Mouse (Mus musculus) embryonic facial prominence, embryonic 11.5 days (tissue): ENCODE measurements around the gene E2f8. TPM values are rescaled to one million over a fixed set of nuclear protein-coding genes. Genes with fewer than 3 reads are reported as not detected.

ENCODE experiments used
- ATAC-seq: fragments of 200-750 bp; cut with Nextera tagmentation; replicated peaks from 2 replicates; pipeline ENCODE4 v1.8.0; 2017; ENCODE audit warnings: low read depth; ENCODE audit not compliant: insufficient number of reproducible peaks, low FRiP score, low TSS enrichment
- DNase-seq: peaks from one replicate; pipeline ENCODE4 v3.0.0-alpha.2; 2015; ENCODE audit warnings: low spot score
- H3K27ac ChIP-seq: fragments of 300-500 bp; sonication (generic); replicated peaks from 2 replicates; pipeline ENCODE4 v1.5.1; 2014; ENCODE audit warnings: mild to moderate bottlenecking, low read depth, low read length, control low read depth
- H3K27me3 ChIP-seq: fragments of 300-500 bp; sonication (generic); 2 replicates; pipeline ENCODE4 v1.6.1; 2014; ENCODE audit warnings: mild to moderate bottlenecking, low read length, moderate library complexity, mixed read lengths; ENCODE audit not compliant: control insufficient read depth, insufficient read depth
- H3K36me3 ChIP-seq: fragments of 300-500 bp; sonication (generic); replicated peaks from 2 replicates; pipeline ENCODE4 v1.6.1; 2014; ENCODE audit warnings: low read depth, mild to moderate bottlenecking, low read length, moderate library complexity, mixed read lengths; ENCODE audit not compliant: control insufficient read depth, insufficient read depth
- H3K4me1 ChIP-seq: fragments of 300-500 bp; sonication (generic); 2 replicates; pipeline ENCODE4 v1.6.1; 2014; ENCODE audit warnings: low read length, mixed read lengths; ENCODE audit not compliant: control insufficient read depth, insufficient read depth
- H3K4me2 ChIP-seq: fragments of 300-500 bp; sonication (generic); 2 replicates; pipeline ENCODE4 v1.6.1; 2014; ENCODE audit warnings: low read depth, mild to moderate bottlenecking, control low read depth, low read length, moderate library complexity
- H3K4me3 ChIP-seq: fragments of 300-500 bp; sonication (generic); 2 replicates; pipeline ENCODE4 v1.5.1; 2014; ENCODE audit warnings: low read depth, low read length, control low read depth
- H3K9ac ChIP-seq: fragments of 300-500 bp; sonication (generic); replicated peaks from 2 replicates; pipeline ENCODE4 v1.6.1; 2014; ENCODE audit warnings: mild to moderate bottlenecking, control low read depth, low read length
- H3K9me3 ChIP-seq: fragments of 300-500 bp; sonication (generic); replicated peaks from 2 replicates; pipeline ENCODE4 v1.6.1; 2016; ENCODE audit warnings: mild to moderate bottlenecking, low read length, inconsistent platforms, mixed read lengths; ENCODE audit not compliant: control insufficient read depth
- WGBS: fragments of 180-500 bp; shearing (Covaris S2); extraction: QIAGEN DNeasy Blood & Tissue Kit; methylation state at CpG from one replicate; pipeline ENCODE4 v1.1.7; 2014; 5-methylcytosine and 5-hydroxymethylcytosine counted together
- polyA plus RNA-seq: library from polyadenylated mRNA; unstranded; fragments of >200 nt; fragmentation: Nextera tagmentation; extraction: Ambion mirVana; gene quantifications from 2 replicates; pipeline ENCODE4 v1.2.1, GENCODE M21; 2014

Gene E2f8
- polyA plus RNA-seq, 1 experiment from 2014 or later, result 12.4 TPM

DNA sequence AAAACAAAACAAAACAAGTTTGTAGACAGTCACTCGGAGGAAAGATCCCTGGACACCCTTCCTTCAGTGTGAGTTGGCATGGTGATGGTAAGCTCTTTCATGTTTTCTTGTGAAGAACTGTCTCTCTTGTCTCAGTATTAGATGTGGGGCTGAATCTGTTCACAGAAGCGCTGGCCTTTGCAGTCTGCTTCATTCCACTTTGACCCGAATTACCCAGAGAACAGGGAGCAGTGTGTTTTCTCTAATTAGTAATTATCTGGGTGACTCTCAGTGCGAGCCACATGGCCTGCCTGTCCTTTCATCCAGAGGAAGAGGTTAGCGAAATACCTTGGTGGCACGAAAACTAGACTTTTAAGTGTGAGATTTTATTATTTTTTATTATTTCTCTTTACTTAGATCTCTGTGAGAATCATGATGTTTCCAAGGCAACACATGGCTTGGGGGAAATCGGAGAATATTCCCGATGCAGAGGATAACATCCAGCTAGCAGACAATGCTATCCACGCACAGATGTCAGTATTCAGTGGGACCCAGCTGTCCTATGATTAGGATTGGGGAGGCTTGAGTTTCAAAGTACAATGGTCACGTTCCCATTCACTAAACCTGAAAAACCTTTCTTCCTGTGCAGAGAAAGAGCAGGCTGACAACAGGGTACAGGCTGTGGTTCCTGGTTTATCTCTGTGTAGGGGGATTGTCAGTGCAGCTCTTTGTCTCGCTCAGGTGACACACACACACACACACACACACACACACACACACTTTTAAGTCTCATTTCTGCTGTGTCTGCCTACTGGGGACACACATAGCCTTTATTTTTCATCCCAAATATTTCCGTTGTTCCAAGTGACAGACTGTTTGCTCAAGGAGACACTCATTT lies 33.5 kb upstream of the E2f8 start:
- Histone ChIP-seq H3K4me3 (no peak overlapping the region), H3K4me2 (no peak overlapping the region), H3K27me3 (no peaks in the 10 kb centered on the region), H3K9me3 (no peaks in the 10 kb centered on the region), H3K27ac (no peak overlapping the region), H3K36me3 (no peaks in the 10 kb centered on the region), H3K9ac (no peak overlapping the region), H3K4me1 (no peaks in the 10 kb centered on the region; the same call in 1 of the 2 replicates)
- ATAC-seq, result no peak
- 39% methylated on average over 12 of the region's 12 CpGs for WGBS
- DNase-seq, result no peak

DNA sequence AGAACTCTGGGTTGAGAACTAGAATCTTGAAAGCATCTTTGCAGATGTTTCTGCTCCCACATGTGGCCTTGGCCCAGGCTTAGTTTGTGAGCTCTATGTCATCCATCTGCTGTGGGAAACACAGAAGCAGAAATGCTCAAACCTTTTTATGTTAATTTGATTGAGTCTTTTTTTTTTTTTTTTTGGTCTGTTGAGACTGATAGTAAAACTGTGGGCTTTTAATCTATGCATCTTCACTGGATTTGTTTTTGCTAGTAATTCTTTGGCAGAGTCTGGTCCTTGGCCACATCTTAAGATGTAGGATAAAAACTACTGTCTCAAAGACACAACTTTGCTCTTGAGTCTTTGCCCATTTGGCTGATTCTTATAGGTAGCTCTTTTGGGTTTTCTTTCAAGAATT lies 29.8 kb upstream of the E2f8 start:
- no peaks in the 10 kb centered on the region for H3K27me3 ChIP-seq
- H3K9ac ChIP-seq, result no peak overlapping the region
- no peaks in the 10 kb centered on the region for H3K9me3 ChIP-seq
- H3K4me2 ChIP-seq, result no peak overlapping the region
- DNase-seq (no peak), ATAC-seq (no peak)
- no peaks in the 10 kb centered on the region for H3K36me3 ChIP-seq
- H3K4me3 ChIP-seq, result no peak overlapping the region
- no peaks in the 10 kb centered on the region; the same call in 1 of the 2 replicates for H3K4me1 ChIP-seq
- no peak overlapping the region for H3K27ac ChIP-seq

DNA sequence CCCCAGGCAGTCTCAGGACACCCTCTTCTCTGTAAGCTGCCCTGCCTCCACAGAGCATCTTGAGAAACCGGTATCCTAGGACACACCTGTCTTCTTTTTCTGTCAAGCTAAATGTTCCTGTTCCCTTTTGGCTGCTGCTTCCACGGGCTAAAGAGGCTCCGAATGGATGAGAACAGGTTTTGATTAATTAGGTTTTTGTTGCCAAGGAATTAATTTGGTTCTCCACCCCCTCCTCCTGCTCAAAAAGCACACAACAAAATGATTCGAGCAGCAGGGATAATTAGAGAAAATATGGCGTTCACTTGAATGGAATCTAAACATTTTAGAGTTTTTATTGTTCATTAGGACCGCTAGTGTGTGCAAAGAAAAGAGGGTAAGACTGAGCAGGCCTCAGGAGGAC lies 28.9 kb upstream of the E2f8 start:
- ATAC-seq (no peak), DNase-seq (no peak)
- WGBS, result 79% methylated on average over 6 of the region's 6 CpGs
- H3K9ac ChIP-seq, result no peak overlapping the region
- no peaks in the 10 kb centered on the region for H3K9me3 ChIP-seq
- H3K27me3 ChIP-seq, result no peaks in the 10 kb centered on the region
- no peak overlapping the region for H3K4me3 ChIP-seq
- no peaks in the 10 kb centered on the region; the same call in 1 of the 2 replicates for H3K4me1 ChIP-seq
- no peak overlapping the region for H3K27ac ChIP-seq
- no peaks in the 10 kb centered on the region for H3K36me3 ChIP-seq
- H3K4me2 ChIP-seq, result no peak overlapping the region

DNA sequence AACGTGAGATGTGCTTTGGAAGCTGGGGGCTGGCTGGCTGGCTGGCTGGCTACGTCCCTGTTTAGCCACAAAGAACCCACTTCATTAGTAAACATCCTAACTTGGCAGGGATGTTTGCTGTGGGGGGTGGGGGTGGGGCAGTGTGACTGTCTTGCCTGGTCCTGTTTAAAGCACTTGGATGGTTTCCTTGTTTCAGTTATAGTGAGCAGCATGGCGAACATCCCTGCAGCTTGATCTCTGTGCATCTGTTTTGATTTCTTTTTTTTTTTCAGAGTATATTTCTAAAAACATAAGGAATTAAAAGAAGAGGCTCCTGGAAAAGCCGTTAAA lies 27.9 kb upstream of the E2f8 start:
- H3K27me3 ChIP-seq, result no peaks in the 10 kb centered on the region
- ATAC-seq, result no peak
- WGBS, result 53% methylated on average over 4 of the region's 4 CpGs

DNA sequence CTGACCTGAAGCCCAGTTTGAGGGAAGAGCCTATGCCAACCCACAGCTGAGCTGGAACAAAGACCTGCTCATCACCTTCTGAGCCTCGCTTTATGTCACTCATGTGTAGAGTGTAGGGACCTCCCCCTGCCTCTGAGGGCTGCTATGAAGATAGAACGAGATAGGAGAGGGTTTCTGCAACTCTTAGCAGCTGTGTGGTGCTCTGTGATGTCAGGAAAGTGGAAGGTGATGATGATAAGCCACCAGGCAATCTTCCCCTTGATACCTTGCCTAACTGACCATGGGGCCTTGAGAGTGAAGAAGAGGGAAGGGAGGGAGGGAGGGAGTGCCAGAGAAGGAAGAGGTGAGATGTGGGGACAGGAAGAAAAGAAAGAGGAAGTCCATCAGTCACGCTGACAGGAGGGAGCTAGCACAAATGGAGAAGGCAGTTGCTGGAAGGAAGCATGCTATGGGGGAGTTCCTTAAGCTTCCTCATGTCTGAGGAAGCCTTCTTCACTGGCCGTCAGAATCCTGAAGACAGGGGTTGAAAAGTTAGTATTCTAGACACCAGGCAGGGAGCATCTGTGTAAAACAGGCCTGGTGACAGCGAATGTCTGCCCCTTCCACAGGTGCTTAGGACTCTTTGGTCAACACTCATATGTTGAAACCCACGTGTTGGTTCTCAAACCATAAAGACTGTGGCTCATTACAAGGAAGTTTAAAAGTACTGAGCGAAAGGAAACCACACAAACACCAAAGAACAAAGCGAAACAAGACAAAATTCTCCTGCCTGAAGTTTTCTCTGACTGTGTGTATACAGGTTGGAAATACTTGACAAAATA lies 27.3 kb upstream of the E2f8 start, which contains the start of gene Nav2:
Gene Nav2 (plus strand): TSS at position 196 of the 821 bp plus-strand sequence.
- no peak within 1 kb of the TSS for H3K4me2 ChIP-seq
- ATAC-seq (no peak), DNase-seq (no peak)
- no peaks in the 10 kb centered on the region for H3K4me1 ChIP-seq
- H3K4me3 ChIP-seq, result no peak within 1 kb of the TSS
- H3K9me3 ChIP-seq, result no peaks in the 10 kb centered on the region
- H3K36me3 ChIP-seq, result no peaks in the 10 kb centered on the region
- no peaks in the 10 kb centered on the region for H3K27me3 ChIP-seq
- H3K9ac ChIP-seq, result no peak within 1 kb of the TSS
- H3K27ac ChIP-seq, result no peak within 1 kb of the TSS
- WGBS, result 65% methylated on average over 8 of the region's 8 CpGs

More for the DNA sequence above, 27.9 kb upstream of the E2f8 start:
- Histone ChIP-seq H3K36me3 (no peaks in the 10 kb centered on the region), H3K4me3 (no peak overlapping the region), H3K9ac (no peak overlapping the region), H3K27ac (no peak overlapping the region), H3K9me3 (no peaks in the 10 kb centered on the region), H3K4me2 (no peak overlapping the region), H3K4me1 (no peaks in the 10 kb centered on the region)
- DNase-seq, result no peak

DNA sequence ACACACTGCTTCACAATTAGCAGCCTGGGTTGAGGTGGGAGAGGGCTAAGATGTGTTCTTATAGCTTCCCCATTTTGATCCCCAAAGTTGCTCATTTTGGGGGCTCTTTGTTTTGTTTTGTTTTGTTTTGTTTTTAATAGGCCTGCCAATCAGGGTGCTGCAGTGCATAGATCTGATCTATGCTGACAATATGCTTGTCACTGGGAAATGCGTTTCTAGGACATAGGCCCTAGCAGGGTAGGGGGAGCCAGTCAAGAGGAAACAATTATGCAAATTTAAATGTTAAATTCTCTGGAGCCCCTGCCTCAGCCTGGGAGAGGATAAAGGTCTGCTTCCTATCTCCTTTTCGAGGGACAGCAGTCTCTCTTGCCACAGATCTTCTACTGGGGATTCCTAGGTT lies 21.1 kb upstream of the E2f8 start:
- H3K27me3 ChIP-seq, result no peaks in the 10 kb centered on the region
- no peak overlapping the region for H3K4me3 ChIP-seq
- H3K9me3 ChIP-seq, result no peaks in the 10 kb centered on the region
- no peak for DNase-seq
- 19% methylated on average over 2 of the region's 2 CpGs for WGBS
- H3K9ac ChIP-seq, result no peak overlapping the region
- ATAC-seq, result no peak
- no peaks in the 10 kb centered on the region for H3K36me3 ChIP-seq
- H3K4me2 ChIP-seq, result no peak overlapping the region
- H3K27ac ChIP-seq, result no peak overlapping the region
- H3K4me1 ChIP-seq, result no peaks in the 10 kb centered on the region

DNA sequence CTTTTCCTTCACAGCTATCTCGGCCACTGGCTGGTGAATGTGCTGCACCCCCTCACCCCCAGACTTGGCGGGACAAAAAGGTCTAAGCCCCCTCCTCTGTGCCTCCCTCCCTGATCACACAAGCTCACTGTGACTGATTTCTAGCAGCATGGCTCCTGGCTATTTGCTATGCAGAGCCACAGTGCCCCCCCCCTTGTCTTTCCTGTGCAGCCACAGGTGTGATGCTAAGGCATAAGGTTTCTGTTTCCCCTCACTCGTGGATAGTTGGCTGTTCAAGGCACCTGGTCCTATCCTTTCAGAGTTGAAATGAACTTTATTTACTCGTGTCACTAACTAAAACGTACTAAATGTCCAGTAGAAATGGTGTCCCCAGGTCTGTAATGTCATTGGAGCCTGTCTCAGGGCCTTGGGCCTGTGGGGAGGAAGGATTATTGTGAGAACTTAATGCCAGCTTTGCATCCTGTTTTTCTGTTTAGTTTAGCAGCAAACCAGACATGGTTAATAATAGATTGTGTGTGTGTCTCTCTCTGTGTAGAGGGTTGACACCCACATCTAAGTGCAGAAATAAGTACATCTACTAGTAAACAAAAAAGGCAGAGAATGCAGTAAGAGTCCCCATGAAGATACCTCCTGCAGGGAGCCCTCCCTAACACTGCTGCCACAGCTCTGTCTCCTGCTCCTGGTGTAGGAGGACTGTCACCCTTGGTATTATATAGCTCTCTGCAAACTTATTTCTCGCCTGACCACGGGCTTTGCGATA lies 19.2 kb upstream of the E2f8 start:
- Histone ChIP-seq H3K36me3 (no peaks in the 10 kb centered on the region), H3K4me1 (no peaks in the 10 kb centered on the region), H3K4me3 (no peak overlapping the region), H3K9me3 (no peaks in the 10 kb centered on the region), H3K9ac (no peak overlapping the region), H3K27ac (no peak overlapping the region), H3K27me3 (no peaks in the 10 kb centered on the region), H3K4me2 (no peak overlapping the region)
- 69% methylated on average over 8 of the region's 8 CpGs for WGBS
- DNase-seq, result no peak
- ATAC-seq, result no peak
